Mouse (Mus musculus): ENCODE data around the gene Sash1.

- no peak for TF ChIP-seq FOSL1 (IDR thresholded peaks at IDR 0.05; ENCODE audit: insufficient read depth, low read length, poor library complexity, severe bottlenecking)
- TF ChIP-seq CTCF (IDR thresholded peaks at IDR 0.05; ENCODE audit: control insufficient read depth, insufficient read depth, insufficient read length): no peak
- no peak for TF ChIP-seq MAX (IDR thresholded peaks at IDR 0.05)
- no peak for TF ChIP-seq CEBPB (IDR thresholded peaks at IDR 0.05; ENCODE audit: low read depth)
Measured at GRCm38 (mm10) chr10:8747450-8748212, 138.2 kb downstream of the Sash1 start.

All from C2C12 (cell line).